Mouse (Mus musculus): ENCODE measurements around the gene Cabin1.

GRCm38 (mm10) chr10:75789841-75790240 lies 25.7 kb upstream of the Cabin1 start:
- no peak for TF ChIP-seq CTCF (IDR thresholded peaks at IDR 0.05; ENCODE audit: borderline replicate concordance, insufficient read depth, low read length)
- TF ChIP-seq POLR2A (IDR thresholded peaks at IDR 0.05; ENCODE audit: low read depth, low read length), result no peak

All from embryonic fibroblast, embryonic 13.5 days (primary cell).